Mouse (Mus musculus) cortical plate, adult 2 months (tissue): ENCODE results near the gene Ndrg4.

Experiments used
- CTCF ChIP-seq: fragments of 200-500 bp; IDR thresholded peaks from 2 replicates; pipeline ENCODE4 v1.5.1; 2011; ENCODE audit warnings: mild to moderate bottlenecking, control low read depth, low read length; ENCODE audit not compliant: insufficient read depth; ENCODE audit errors: extremely low read depth
- POLR2A ChIP-seq: fragments of 200-500 bp; IDR thresholded peaks from 2 replicates; pipeline ENCODE4 v1.6.1; 2011; ENCODE audit warnings: mild to moderate bottlenecking, low read length, control low read depth; ENCODE audit not compliant: insufficient read depth; ENCODE audit errors: extremely low read depth

DNA sequence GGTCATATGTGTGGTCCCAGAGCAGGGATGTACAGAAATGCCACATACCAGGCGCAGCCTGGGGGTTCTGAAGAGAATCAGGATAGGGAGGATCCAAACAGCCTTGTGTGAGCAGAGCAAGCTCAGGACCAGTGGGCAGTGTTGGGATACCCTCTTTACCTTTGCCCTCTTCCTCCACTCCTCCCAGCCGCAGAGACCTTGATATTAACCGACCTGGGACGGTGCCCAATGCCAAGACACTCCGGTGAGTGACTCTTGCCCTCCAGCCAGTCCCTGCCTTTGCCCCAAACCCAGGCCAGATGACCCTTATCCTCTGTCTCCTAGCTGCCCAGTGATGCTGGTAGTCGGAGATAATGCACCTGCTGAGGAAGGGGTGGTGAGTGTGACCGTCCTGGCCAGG, 32.8 kb downstream of the Ndrg4 start:
- TF ChIP-seq CTCF: no peak
- TF ChIP-seq POLR2A: no peak
